7 mouse cellular contexts compared by ENCODE assay signal in the genomic region with DNA sequence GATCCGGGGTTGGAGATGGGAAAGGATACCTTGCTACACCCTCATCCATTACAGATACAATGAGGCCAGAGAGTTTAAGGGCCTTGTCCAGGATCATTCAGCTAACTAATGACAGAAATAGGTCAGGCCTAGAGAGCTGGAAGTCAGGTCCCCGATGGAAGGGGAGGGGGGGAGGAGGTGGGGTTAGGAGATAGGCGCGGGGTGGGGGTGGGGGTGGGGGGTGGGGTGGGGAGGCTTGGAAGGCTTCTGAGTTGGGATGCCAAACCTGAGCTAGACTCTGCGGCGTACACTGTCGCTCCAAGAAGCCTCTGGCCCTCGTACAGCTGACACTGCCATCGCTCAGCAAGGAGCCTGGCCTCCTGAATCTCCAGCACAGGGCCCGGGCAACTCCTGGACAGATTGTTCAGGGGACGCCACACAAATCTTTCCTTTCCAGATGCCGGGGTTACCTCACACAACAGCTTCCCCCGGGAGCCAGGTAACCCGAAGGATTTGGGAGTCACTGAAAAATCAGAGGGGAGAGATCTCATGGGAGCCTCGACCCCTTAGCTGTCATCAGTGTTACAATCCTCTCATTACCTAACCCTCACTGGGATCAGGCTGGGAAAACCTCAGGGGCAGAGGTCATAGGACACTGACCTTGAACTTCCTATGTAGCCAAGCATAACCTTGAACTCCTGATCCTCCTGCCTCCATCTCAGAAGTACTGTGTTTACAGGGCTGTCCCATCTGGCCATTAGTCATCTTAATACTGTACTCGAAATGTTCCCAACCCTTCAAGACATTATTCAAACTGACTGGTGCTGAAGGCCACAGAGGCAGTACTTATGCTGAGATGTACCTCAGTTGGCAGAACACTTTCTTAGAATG. TPM values are rescaled to one million over a fixed set of nuclear protein-coding genes. Genes with fewer than 3 reads are reported as not detected.
A peak's percentile ranks its signal among the peaks of the same experiment; 100 is the strongest.
DNase-seq lines count a peak whose midpoint lies in the region; ATAC-seq and TF ChIP-seq lines count a peak whose summit lies in the region.

No protein-coding gene starts in this region.

- H3K36me3 ChIP-seq in kidney, postnatal 0 days (ENCODE audit: insufficient read depth, low read length): no peaks in the 10 kb centered on the region
- H3K36me3 ChIP-seq in embryonic facial prominence, embryonic 14.5 days (ENCODE audit: control insufficient read depth, insufficient read depth, low read length): no peaks in the 10 kb centered on the region
- H3K36me3 ChIP-seq in intestine, embryonic 14.5 days (ENCODE audit: control insufficient read depth, insufficient read depth, low read length): no peaks in the 10 kb centered on the region
- H3K36me3 ChIP-seq in neural tube, embryonic 15.5 days: no peaks in the 10 kb centered on the region
- no peaks in the 10 kb centered on the region for H3K36me3 ChIP-seq in thymus, adult 2 months (ENCODE audit: control insufficient read depth, insufficient read depth, low read length)

- no peak for DNase-seq in kidney, postnatal 0 days (ENCODE audit: low spot score)
- no peak for DNase-seq in kidney, postnatal 14 days
- no peak for DNase-seq in embryonic facial prominence, embryonic 14.5 days (ENCODE audit: low spot score)
- DNase-seq in intestine, embryonic 14.5 days (ENCODE audit: low spot score): no peak
- DNase-seq in thymus, adult 2 months: no peak

- WGBS in kidney, postnatal 0 days: 45% methylated on average over 14 of the region's 16 CpGs
- 41% methylated on average over 13 of the region's 16 CpGs for WGBS in embryonic facial prominence, embryonic 14.5 days
- WGBS in intestine, embryonic 14.5 days: 36% methylated on average over 14 of the region's 16 CpGs
- 36% methylated on average over 14 of the region's 16 CpGs for WGBS in neural tube, embryonic 15.5 days
- WGBS in thymus, adult 2 months: 92% methylated on average over 16 of the region's 16 CpGs

- ATAC-seq in kidney, postnatal 0 days (replicated peaks; ENCODE audit: low FRiP score, low read depth): no peak
- no peak for ATAC-seq in embryonic facial prominence, embryonic 14.5 days (ENCODE audit: low read depth)
- ATAC-seq in intestine, embryonic 14.5 days (replicated peaks; ENCODE audit: low FRiP score, low TSS enrichment, low read depth): no peak
- no peak for ATAC-seq in neural tube, embryonic 15.5 days (ENCODE audit: low FRiP score)
- ATAC-seq in CD4-positive, CD25-positive, alpha-beta regulatory T cell, adult 4 months: no peak

- TF ChIP-seq CTCF in kidney, postnatal 0 days (IDR thresholded peaks at IDR 0.05; ENCODE audit: low read depth): no peak
- TF ChIP-seq CTCF in thymus, adult 2 months (IDR thresholded peaks at IDR 0.05; ENCODE audit: borderline replicate concordance, control insufficient read depth, extremely low read depth, insufficient read depth, low read length, poor library complexity): no peak

- peak overlapping the region; percentile 70; the same call in 1 of the 2 replicates for H3K4me2 ChIP-seq in kidney, postnatal 0 days (ENCODE audit: low read length)
- H3K4me2 ChIP-seq in embryonic facial prominence, embryonic 14.5 days (ENCODE audit: low read depth, low read length): peak overlapping the region; percentile 80
- H3K4me2 ChIP-seq in intestine, embryonic 14.5 days (ENCODE audit: low read length): peak overlapping the region; percentile 81
- peak overlapping the region; percentile 80 for H3K4me2 ChIP-seq in neural tube, embryonic 15.5 days

- peak overlapping the region; percentile 66 for H3K9ac ChIP-seq in kidney, postnatal 0 days (ENCODE audit: low read depth, low read length)
- H3K9ac ChIP-seq in embryonic facial prominence, embryonic 14.5 days (ENCODE audit: low read depth, low read length): peak overlapping the region; percentile 74
- H3K9ac ChIP-seq in intestine, embryonic 14.5 days (ENCODE audit: low read length): peak overlapping the region; percentile 74
- peak overlapping the region; percentile 67 for H3K9ac ChIP-seq in neural tube, embryonic 15.5 days (replicated peaks)

- H3K27me3 ChIP-seq in kidney, postnatal 0 days (ENCODE audit: insufficient read depth, low read length): no peaks in the 10 kb centered on the region
- H3K27me3 ChIP-seq in embryonic facial prominence, embryonic 14.5 days (replicated peaks; ENCODE audit: control insufficient read depth, insufficient read depth, low read length): no peaks in the 10 kb centered on the region
- H3K27me3 ChIP-seq in intestine, embryonic 14.5 days (replicated peaks; ENCODE audit: control insufficient read depth, insufficient read depth, low read length): 0 out of 2 replicates have a peak, but pooled peaks cover under 1% of the 10 kb centered on the region
- H3K27me3 ChIP-seq in neural tube, embryonic 15.5 days (replicated peaks): no peaks in the 10 kb centered on the region
- H3K27me3 ChIP-seq in thymus, adult 2 months (ENCODE audit: control insufficient read depth, insufficient read depth, low read length): no peaks in the 10 kb centered on the region

- peak overlapping the region; percentile 97 for H3K27ac ChIP-seq in kidney, postnatal 0 days
- H3K27ac ChIP-seq in embryonic facial prominence, embryonic 14.5 days (replicated peaks; ENCODE audit: low read depth, low read length): peak overlapping the region; percentile 99
- H3K27ac ChIP-seq in intestine, embryonic 14.5 days (ENCODE audit: low read depth): peak overlapping the region; percentile 98
- peak overlapping the region; percentile 99 for H3K27ac ChIP-seq in neural tube, embryonic 15.5 days (replicated peaks)
- no peak overlapping the region for H3K27ac ChIP-seq in thymus, adult 2 months (ENCODE audit: control insufficient read depth, insufficient read depth, low read length)

- peak overlapping the region; percentile 48; the same call in 1 of the 2 replicates for H3K4me3 ChIP-seq in kidney, postnatal 0 days (replicated peaks; ENCODE audit: low read depth, low read length)
- H3K4me3 ChIP-seq in embryonic facial prominence, embryonic 14.5 days (ENCODE audit: low read depth, low read length): peak overlapping the region; percentile 52
- peak overlapping the region; percentile 47; the same call in 1 of the 2 replicates for H3K4me3 ChIP-seq in intestine, embryonic 14.5 days (ENCODE audit: low read depth, low read length)
- peak overlapping the region; percentile 44 for H3K4me3 ChIP-seq in neural tube, embryonic 15.5 days (replicated peaks)
- H3K4me3 ChIP-seq in thymus, adult 2 months (ENCODE audit: control insufficient read depth, insufficient read depth, low read length): no peak overlapping the region

- peaks cover 12% of the 10 kb centered on the region for H3K4me1 ChIP-seq in kidney, postnatal 0 days (replicated peaks; ENCODE audit: insufficient read depth, low read length)
- H3K4me1 ChIP-seq in embryonic facial prominence, embryonic 14.5 days (ENCODE audit: control insufficient read depth, insufficient read depth, low read length): peaks cover 16% of the 10 kb centered on the region
- peaks cover 16% of the 10 kb centered on the region for H3K4me1 ChIP-seq in intestine, embryonic 14.5 days (replicated peaks; ENCODE audit: control insufficient read depth, insufficient read depth, low read length)
- H3K4me1 ChIP-seq in neural tube, embryonic 15.5 days: peaks cover 30% of the 10 kb centered on the region
- H3K4me1 ChIP-seq in thymus, adult 2 months (replicated peaks; ENCODE audit: control insufficient read depth, insufficient read depth, low read length): peaks cover 49% of the 10 kb centered on the region

- TF ChIP-seq POLR2A in thymus, adult 2 months (IDR thresholded peaks at IDR 0.05; ENCODE audit: control insufficient read depth, extremely low read depth, insufficient read depth, low read length, poor library complexity): no peak

- H3K9me3 ChIP-seq in kidney, postnatal 0 days (replicated peaks; ENCODE audit: low read length): no peaks in the 10 kb centered on the region
- no peaks in the 10 kb centered on the region for H3K9me3 ChIP-seq in embryonic facial prominence, embryonic 14.5 days (ENCODE audit: control insufficient read depth, low read length)
- H3K9me3 ChIP-seq in intestine, embryonic 14.5 days (ENCODE audit: control insufficient read depth, low read length): no peaks in the 10 kb centered on the region
- H3K9me3 ChIP-seq in neural tube, embryonic 15.5 days (replicated peaks): no peaks in the 10 kb centered on the region

RNA-seq across cellular contexts. Expression of a gene that starts 6.3 kb away (rescaled TPM):
- polyA plus RNA-seq in kidney, postnatal 0 days (2015; fragmentation: Nextera tagmentation; extraction: Ambion mirVana): 2.5 and 2.9 TPM in 2 replicates
- polyA plus RNA-seq in embryonic facial prominence, embryonic 14.5 days (2014; fragmentation: Nextera tagmentation; extraction: Ambion mirVana): 1.9 and 2.4 TPM in 2 replicates
- polyA plus RNA-seq in intestine, embryonic 14.5 days (2014; fragmentation: Nextera tagmentation; extraction: Ambion mirVana): 1.8 and 2.1 TPM in 2 replicates
- 3.2 and 3.5 TPM in 2 replicates for polyA plus RNA-seq in neural tube, embryonic 15.5 days (2015; fragmentation: Nextera tagmentation; extraction: Ambion mirVana)
- 27.7 and 30.1 TPM in 2 replicates for polyA plus RNA-seq in thymus, adult 2 months (2012; rRNA removed)
- polyA plus RNA-seq in CD4-positive, CD25-positive, alpha-beta regulatory T cell, adult 4 months (2017; shearing (Covaris generic)): 10 to 100 TPM; 19.0 to 29.0 TPM

RNA-seq across cellular contexts. Expression of a gene that starts 14.7 kb away (rescaled TPM):
- polyA plus RNA-seq in kidney, postnatal 0 days (2015; fragmentation: Nextera tagmentation; extraction: Ambion mirVana): 359 and 399 TPM in 2 replicates
- 255 and 263 TPM in 2 replicates for polyA plus RNA-seq in embryonic facial prominence, embryonic 14.5 days (2014; fragmentation: Nextera tagmentation; extraction: Ambion mirVana)
- polyA plus RNA-seq in intestine, embryonic 14.5 days (2014; fragmentation: Nextera tagmentation; extraction: Ambion mirVana): 232 and 257 TPM in 2 replicates
- polyA plus RNA-seq in neural tube, embryonic 15.5 days (2015; fragmentation: Nextera tagmentation; extraction: Ambion mirVana): 637 and 745 TPM in 2 replicates
- polyA plus RNA-seq in thymus, adult 2 months (2012; rRNA removed): 1,595 and 1,797 TPM in 2 replicates
- polyA plus RNA-seq in CD4-positive, CD25-positive, alpha-beta regulatory T cell, adult 4 months (2017; shearing (Covaris generic)): 10 to 100 TPM in 1 of 2 experiments, 1 to 10 TPM in 1; 5.4 to 10.6 TPM

RNA-seq across cellular contexts. Expression of a gene that starts 17.2 kb away (rescaled TPM):
- polyA plus RNA-seq in kidney, postnatal 0 days (2015; fragmentation: Nextera tagmentation; extraction: Ambion mirVana): 0.24 and 0.28 TPM in 2 replicates
- 0.07 and 0.25 TPM in 2 replicates for polyA plus RNA-seq in embryonic facial prominence, embryonic 14.5 days (2014; fragmentation: Nextera tagmentation; extraction: Ambion mirVana)
- 0.28 and 0.37 TPM in 2 replicates for polyA plus RNA-seq in intestine, embryonic 14.5 days (2014; fragmentation: Nextera tagmentation; extraction: Ambion mirVana)
- 0.17 and 0.61 TPM in 2 replicates for polyA plus RNA-seq in neural tube, embryonic 15.5 days (2015; fragmentation: Nextera tagmentation; extraction: Ambion mirVana)
- 549 and 565 TPM in 2 replicates for polyA plus RNA-seq in thymus, adult 2 months (2012; rRNA removed)
- polyA plus RNA-seq in CD4-positive, CD25-positive, alpha-beta regulatory T cell, adult 4 months (2017; shearing (Covaris generic)): 100 to 1,000 TPM; 268 to 648 TPM

RNA-seq across cellular contexts. Expression of a gene that starts 26.0 kb away (rescaled TPM):
- polyA plus RNA-seq in kidney, postnatal 0 days (2015; fragmentation: Nextera tagmentation; extraction: Ambion mirVana): 348 and 352 TPM in 2 replicates
- 346 and 352 TPM in 2 replicates for polyA plus RNA-seq in embryonic facial prominence, embryonic 14.5 days (2014; fragmentation: Nextera tagmentation; extraction: Ambion mirVana)
- polyA plus RNA-seq in intestine, embryonic 14.5 days (2014; fragmentation: Nextera tagmentation; extraction: Ambion mirVana): 352 and 357 TPM in 2 replicates
- 543 and 603 TPM in 2 replicates for polyA plus RNA-seq in neural tube, embryonic 15.5 days (2015; fragmentation: Nextera tagmentation; extraction: Ambion mirVana)
- 404 and 428 TPM in 2 replicates for polyA plus RNA-seq in thymus, adult 2 months (2012; rRNA removed)
- polyA plus RNA-seq in CD4-positive, CD25-positive, alpha-beta regulatory T cell, adult 4 months (2017; shearing (Covaris generic)): 10 to 100 TPM; 39.0 to 40.7 TPM

RNA-seq across cellular contexts. Expression of a gene that starts 41.4 kb away (rescaled TPM):
- 1.5 and 2.2 TPM in 2 replicates for polyA plus RNA-seq in kidney, postnatal 0 days (2015; fragmentation: Nextera tagmentation; extraction: Ambion mirVana)
- polyA plus RNA-seq in embryonic facial prominence, embryonic 14.5 days (2014; fragmentation: Nextera tagmentation; extraction: Ambion mirVana): 0.95 and 1.5 TPM in 2 replicates
- polyA plus RNA-seq in intestine, embryonic 14.5 days (2014; fragmentation: Nextera tagmentation; extraction: Ambion mirVana): 0.65 and 1.2 TPM in 2 replicates
- 28.9 and 33.8 TPM in 2 replicates for polyA plus RNA-seq in neural tube, embryonic 15.5 days (2015; fragmentation: Nextera tagmentation; extraction: Ambion mirVana)
- polyA plus RNA-seq in thymus, adult 2 months (2012; rRNA removed): 136 and 138 TPM in 2 replicates
- not detected for polyA plus RNA-seq in CD4-positive, CD25-positive, alpha-beta regulatory T cell, adult 4 months (2017; shearing (Covaris generic))

Comparison
In these comparisons a context has a peak if more than half of its experiments do, and no peak if none do; other contexts are left out.
1. RNA of a gene that starts 14.7 kb away (polyA plus RNA-seq): 1,595 to 1,797 TPM in thymus, adult 2 months, 637 to 745 TPM in neural tube, embryonic 15.5 days, 359 to 399 TPM in kidney, postnatal 0 days, 232 to 257 TPM in intestine, embryonic 14.5 days and 255 to 263 TPM in embryonic facial prominence, embryonic 14.5 days; 5.4 to 10.6 TPM in CD4-positive, CD25-positive, alpha-beta regulatory T cell, adult 4 months; every median in the first group is over 10 times any median in the second.
2. RNA of a gene that starts 17.2 kb away (polyA plus RNA-seq): 268 to 648 TPM in CD4-positive, CD25-positive, alpha-beta regulatory T cell, adult 4 months and 549 to 565 TPM in thymus, adult 2 months; 0.28 to 0.37 TPM in intestine, embryonic 14.5 days, 0.24 to 0.28 TPM in kidney, postnatal 0 days, 0.07 to 0.25 TPM in embryonic facial prominence, embryonic 14.5 days and 0.17 to 0.61 TPM in neural tube, embryonic 15.5 days; every median in the first group is over 100 times any median in the second.
3. Peak in every context shown above with its lines, with median percentiles within 50 percentile points of each other: H3K4me2 ChIP-seq and H3K9ac ChIP-seq.